In genomic region chr9:106148541-106149398, GRCm38 (mm10) we compare ENCODE assay signal across 8 mouse cellular contexts. TPM values are rescaled to one million over a fixed set of nuclear protein-coding genes. Genes with fewer than 3 reads are reported as not detected.
DNase-seq lines count a peak whose midpoint lies in the region; ATAC-seq and TF ChIP-seq lines count a peak whose summit lies in the region.

No protein-coding gene starts in this region.

- no peaks in the 10 kb centered on the region for H3K9me3 ChIP-seq in ES-E14 (ENCODE audit: control insufficient read depth, insufficient read depth, low read depth, low read length)
- no peaks in the 10 kb centered on the region for H3K9me3 ChIP-seq in hindbrain, embryonic 11.5 days (ENCODE audit: control insufficient read depth, low read length)
- no peaks in the 10 kb centered on the region for H3K9me3 ChIP-seq in midbrain, embryonic 11.5 days (ENCODE audit: control insufficient read depth, low read length)

- peak overlapping the region; percentile 36 to 39; a peak in 2 of 4 replicates for H3K4me3 ChIP-seq in ES-E14 (ENCODE audit: insufficient read depth in 1 of 2, low read depth in 1 of 2, low read length in 2 of 2, poor library complexity in 1 of 2, severe bottlenecking in 1 of 2)
- H3K4me3 ChIP-seq in hindbrain, embryonic 11.5 days (ENCODE audit: low read depth, low read length) = peak overlapping the region; percentile 80
- H3K4me3 ChIP-seq in midbrain, embryonic 11.5 days (ENCODE audit: low read depth, low read length) = peak overlapping the region; percentile 77

- peak; percentile 85 for ATAC-seq in hindbrain, embryonic 11.5 days (ENCODE audit: low FRiP score)
- ATAC-seq in midbrain, embryonic 11.5 days (ENCODE audit: low FRiP score) = peak; percentile 86
- no peak for ATAC-seq in CD4-positive, CD25-positive, alpha-beta regulatory T cell, adult 4 months

- H3K4me2 ChIP-seq in hindbrain, embryonic 11.5 days (replicated peaks; ENCODE audit: low read depth, low read length) = peak overlapping the region; percentile 70
- H3K4me2 ChIP-seq in midbrain, embryonic 11.5 days = peak overlapping the region; percentile 77

- no peak overlapping the region for H3K27ac ChIP-seq in ES-E14 (ENCODE audit: insufficient read depth, low read depth, low read length, poor library complexity, severe bottlenecking)
- peak overlapping the region; percentile 82 for H3K27ac ChIP-seq in hindbrain, embryonic 11.5 days (ENCODE audit: low read depth, low read length)
- H3K27ac ChIP-seq in midbrain, embryonic 11.5 days (ENCODE audit: low read depth, low read length) = peak overlapping the region; percentile 85

- no peaks in the 10 kb centered on the region for H3K36me3 ChIP-seq in ES-E14 (ENCODE audit: control insufficient read depth, insufficient read depth, low read length, poor library complexity, severe bottlenecking)
- H3K36me3 ChIP-seq in hindbrain, embryonic 11.5 days (ENCODE audit: control insufficient read depth, insufficient read depth, low read length) = 0 out of 2 replicates have a peak, but pooled peaks cover 3% of the 10 kb centered on the region
- H3K36me3 ChIP-seq in midbrain, embryonic 11.5 days (ENCODE audit: control insufficient read depth, insufficient read depth, low read length) = no peaks in the 10 kb centered on the region

- in situ Hi-C loops in ES-E14 (cut with MboI; ENCODE audit: low sequenced_read_pairs in 2 of 2, unreplicated experiment in 2 of 2) = no loop called here

- H3K9ac ChIP-seq in ES-E14 (ENCODE audit: insufficient read depth, low read depth, low read length, poor library complexity, severe bottlenecking) = peak overlapping the region; percentile 26
- peak overlapping the region; percentile 95 for H3K9ac ChIP-seq in hindbrain, embryonic 11.5 days (ENCODE audit: low read depth, low read length)
- H3K9ac ChIP-seq in midbrain, embryonic 11.5 days (ENCODE audit: low read length) = peak overlapping the region; percentile 98

- peak; percentile 36 to 42 for DNase-seq in cerebellum, postnatal 10 days
- DNase-seq in cerebellum, adult 8-10 months = no peak
- DNase-seq in ES-E14 (ENCODE audit: low read depth, low spot score) = no peak
- DNase-seq in hindbrain, embryonic 11.5 days (ENCODE audit: low spot score) = peak; percentile 72
- DNase-seq in midbrain, embryonic 11.5 days (ENCODE audit: low spot score, missing footprints) = peak; percentile 97
- no peak for DNase-seq in spleen, adult 18-20 months
- no peak for DNase-seq in layer of hippocampus, postnatal 25 days (ENCODE audit: extremely low spot score in 1 of 2, low spot score in 1 of 2)

- H3K4me1 ChIP-seq in ES-E14 (ENCODE audit: control insufficient read depth in 2 of 2, insufficient read depth in 2 of 2, low read length in 2 of 2, poor library complexity in 1 of 2) = peaks cover 0 to 19% of the 10 kb centered on the region in 2 experiments; a peak in 2 of 4 replicates
- H3K4me1 ChIP-seq in hindbrain, embryonic 11.5 days (replicated peaks; ENCODE audit: control insufficient read depth, insufficient read depth, low read length) = peaks cover 4% of the 10 kb centered on the region; the same call in 1 of the 2 replicates
- peaks cover 23% of the 10 kb centered on the region for H3K4me1 ChIP-seq in midbrain, embryonic 11.5 days (ENCODE audit: control insufficient read depth, insufficient read depth, low read length)

- H3K27me3 ChIP-seq in hindbrain, embryonic 11.5 days (ENCODE audit: control insufficient read depth, insufficient read depth, low read length) = 0 out of 2 replicates have a peak, but pooled peaks cover 4% of the 10 kb centered on the region
- H3K27me3 ChIP-seq in midbrain, embryonic 11.5 days (ENCODE audit: control insufficient read depth, insufficient read depth, low read length) = no peaks in the 10 kb centered on the region

- 1% methylated on average over 36 of the region's 36 CpGs for WGBS in hindbrain, embryonic 11.5 days
- under 1% methylated on average over 36 of the region's 36 CpGs for WGBS in midbrain, embryonic 11.5 days

TF ChIP-seq in ES-E14, 5 proteins besides CTCF, POLR2A, EP300 and RAD21:
- TF ChIP-seq ZNF384 (IDR thresholded peaks at IDR 0.05; ENCODE audit: low read depth, low read length) (no peak), HCFC1 (IDR thresholded peaks at IDR 0.05; ENCODE audit: borderline replicate concordance, insufficient read depth, low read length) (no peak), CHD2 (IDR thresholded peaks at IDR 0.05; ENCODE audit: low read depth, low read length) (no peak), MAFK (IDR thresholded peaks at IDR 0.05; ENCODE audit: insufficient read depth, low read depth, low read length) (no peak), ZC3H11A (IDR thresholded peaks at IDR 0.05; ENCODE audit: borderline replicate concordance, low read depth, low read length) (no peak)

RNA-seq across cellular contexts. Expression of gene Glyctk, which starts 9.2 kb away (rescaled TPM):
- total RNA-seq in ES-E14 (2012; rRNA removed) = 3.2 and 5.5 TPM in 2 replicates
- polyA plus RNA-seq in hindbrain, embryonic 11.5 days (2014; fragmentation: Nextera tagmentation; extraction: Ambion mirVana) = 3.9 and 4.9 TPM in 2 replicates
- 5.6 and 6.3 TPM in 2 replicates for polyA plus RNA-seq in midbrain, embryonic 11.5 days (2014; fragmentation: Nextera tagmentation; extraction: Ambion mirVana)
- total RNA-seq in layer of hippocampus, postnatal 25 days (2021) = 1 to 10 TPM; 3.1 to 3.3 TPM
- 1 to 10 TPM; 2.3 to 5.1 TPM for polyA plus RNA-seq in CD4-positive, CD25-positive, alpha-beta regulatory T cell, adult 4 months (2017; shearing (Covaris generic))

RNA-seq across cellular contexts. Expression of gene Wdr82, which starts 22.0 kb away (rescaled TPM):
- total RNA-seq in ES-E14 (2012; rRNA removed) = 83.7 and 95.8 TPM in 2 replicates
- polyA plus RNA-seq in hindbrain, embryonic 11.5 days (2014; fragmentation: Nextera tagmentation; extraction: Ambion mirVana) = 32.7 and 32.8 TPM in 2 replicates
- polyA plus RNA-seq in midbrain, embryonic 11.5 days (2014; fragmentation: Nextera tagmentation; extraction: Ambion mirVana) = 30.2 and 32.6 TPM in 2 replicates
- total RNA-seq in layer of hippocampus, postnatal 25 days (2021) = 100 to 1,000 TPM; 132 to 141 TPM
- 10 to 100 TPM; 46.5 to 47.3 TPM for polyA plus RNA-seq in CD4-positive, CD25-positive, alpha-beta regulatory T cell, adult 4 months (2017; shearing (Covaris generic))

RNA-seq across cellular contexts. Expression of gene Ppm1m, which starts 50.8 kb away (rescaled TPM):
- 40.6 and 53.9 TPM in 2 replicates for total RNA-seq in ES-E14 (2012; rRNA removed)
- polyA plus RNA-seq in hindbrain, embryonic 11.5 days (2014; fragmentation: Nextera tagmentation; extraction: Ambion mirVana) = 21.7 TPM in 2 replicates
- polyA plus RNA-seq in midbrain, embryonic 11.5 days (2014; fragmentation: Nextera tagmentation; extraction: Ambion mirVana) = 23.6 and 26.9 TPM in 2 replicates
- 10 to 100 TPM; 15.6 to 16.6 TPM for total RNA-seq in layer of hippocampus, postnatal 25 days (2021)
- polyA plus RNA-seq in CD4-positive, CD25-positive, alpha-beta regulatory T cell, adult 4 months (2017; shearing (Covaris generic)) = 10 to 100 TPM; 19.8 to 24.0 TPM

RNA-seq across cellular contexts. Expression of gene Col6a4, which starts 52.2 kb away (rescaled TPM):
- 3.9 and 7.9 TPM in 2 replicates for total RNA-seq in ES-E14 (2012; rRNA removed)
- polyA plus RNA-seq in hindbrain, embryonic 11.5 days (2014; fragmentation: Nextera tagmentation; extraction: Ambion mirVana) = 0.19 and 0.21 TPM in 2 replicates
- polyA plus RNA-seq in midbrain, embryonic 11.5 days (2014; fragmentation: Nextera tagmentation; extraction: Ambion mirVana) = 0.11 TPM in 1 of 2 replicates, not detected in the other
- 1 to 10 TPM in 1 of 2 experiments, under 1 TPM in 1; 0.91 to 1.9 TPM for total RNA-seq in layer of hippocampus, postnatal 25 days (2021)
- polyA plus RNA-seq in CD4-positive, CD25-positive, alpha-beta regulatory T cell, adult 4 months (2017; shearing (Covaris generic)) = not detected

RNA-seq across cellular contexts. Expression of gene Twf2, which starts 54.1 kb away (rescaled TPM):
- total RNA-seq in ES-E14 (2012; rRNA removed) = 135 and 139 TPM in 2 replicates
- 57.3 and 59.6 TPM in 2 replicates for polyA plus RNA-seq in hindbrain, embryonic 11.5 days (2014; fragmentation: Nextera tagmentation; extraction: Ambion mirVana)
- polyA plus RNA-seq in midbrain, embryonic 11.5 days (2014; fragmentation: Nextera tagmentation; extraction: Ambion mirVana) = 55.6 and 61.4 TPM in 2 replicates
- total RNA-seq in layer of hippocampus, postnatal 25 days (2021) = 10 to 100 TPM; 52.3 to 57.2 TPM
- 100 to 1,000 TPM; 151 to 174 TPM for polyA plus RNA-seq in CD4-positive, CD25-positive, alpha-beta regulatory T cell, adult 4 months (2017; shearing (Covaris generic))

Comparison
In these comparisons a context has a peak if more than half of its experiments do, and no peak if none do; other contexts are left out.
1. DNase-seq: peak in cerebellum, postnatal 10 days (2 of 2), hindbrain, embryonic 11.5 days (single experiment) and midbrain, embryonic 11.5 days (single experiment); none in cerebellum, adult 8-10 months (single experiment), ES-E14 (single experiment), spleen, adult 18-20 months (0 of 2) and layer of hippocampus, postnatal 25 days (0 of 2).
2. H3K9ac ChIP-seq: peak in every context shown above with its lines; median percentile 98 in midbrain, embryonic 11.5 days; 95 in hindbrain, embryonic 11.5 days; 26 in ES-E14.
3. Peak in every context shown above with its lines, with median percentiles within 50 percentile points of each other: H3K4me3 ChIP-seq.